Mouse (Mus musculus): ENCODE results near the gene Dchs1.

Dchs1 gene

GRCm38 (mm10) chr7:105703184-105703583 lies 84.3 kb downstream of the Dchs1 start:
- DNase-seq (ENCODE audit: low read depth, low spot score): no peak
